Mouse (Mus musculus) lung, adult 2 months (tissue): ENCODE results near the gene Ephb3.
A peak's percentile ranks its signal among the peaks of the same experiment; 100 is the strongest.

ENCODE experiments used
- CTCF ChIP-seq: fragments of 200-500 bp; IDR thresholded peaks from 2 replicates; pipeline ENCODE4 v1.5.1; 2011; ENCODE audit warnings: mild to moderate bottlenecking, low read length, control low read depth; ENCODE audit not compliant: insufficient read depth
- POLR2A ChIP-seq: fragments of 200-500 bp; IDR thresholded peaks from 2 replicates; pipeline ENCODE4 v1.6.1; 2011; ENCODE audit warnings: low read depth, mild to moderate bottlenecking, control low read depth, low read length, borderline replicate concordance; ENCODE audit errors: extremely low read depth

GRCm38 (mm10) chr16:21204367-21205092, at the start of gene Ephb3:
- TF ChIP-seq CTCF, result peak; percentile 53
- TF ChIP-seq POLR2A, result peak; percentile 94
